Mouse (Mus musculus) limb, embryonic 15.5 days (tissue): ENCODE data around the gene Tiam2. TPM values are rescaled to one million over a fixed set of nuclear protein-coding genes. Genes with fewer than 3 reads are reported as not detected.

Experiments
- ATAC-seq: fragments of 200-750 bp; cut with Nextera tagmentation; 2 replicates; pipeline ENCODE4 v1.8.0; 2017; ENCODE audit warnings: low read depth, moderate TSS enrichment; ENCODE audit not compliant: insufficient number of reproducible peaks, low FRiP score, low TSS enrichment
- H3K27ac ChIP-seq: fragments of 300-500 bp; sonication (generic); 2 replicates; pipeline ENCODE4 v1.5.1; 2015; ENCODE audit warnings: moderate library complexity, mild to moderate bottlenecking, inconsistent platforms
- H3K27me3 ChIP-seq: fragments of 300-500 bp; sonication (generic); 2 replicates; pipeline ENCODE4 v1.6.1; 2015; ENCODE audit warnings: inconsistent platforms
- H3K36me3 ChIP-seq: fragments of 300-500 bp; sonication (generic); 2 replicates; pipeline ENCODE4 v1.6.1; 2015; ENCODE audit warnings: inconsistent platforms
- H3K4me1 ChIP-seq: fragments of 300-500 bp; sonication (generic); 2 replicates; pipeline ENCODE4 v1.6.1; 2015; ENCODE audit warnings: inconsistent platforms
- H3K4me2 ChIP-seq: fragments of 300-500 bp; sonication (generic); 2 replicates; pipeline ENCODE4 v1.6.1; 2015; ENCODE audit warnings: mild to moderate bottlenecking, inconsistent platforms
- H3K4me3 ChIP-seq: fragments of 300-500 bp; sonication (generic); 2 replicates; pipeline ENCODE4 v1.5.1; 2015; ENCODE audit warnings: mild to moderate bottlenecking, inconsistent platforms
- H3K9ac ChIP-seq: fragments of 300-500 bp; sonication (generic); 2 replicates; pipeline ENCODE4 v1.6.1; 2015; ENCODE audit warnings: inconsistent platforms
- H3K9me3 ChIP-seq: fragments of 300-500 bp; sonication (generic); 2 replicates; pipeline ENCODE4 v1.6.1; 2016; ENCODE audit warnings: inconsistent platforms
- WGBS: fragments of 180-500 bp; shearing (Covaris S2); methylation state at CpG from one replicate; pipeline ENCODE4 v1.1.7; 2015; 5-methylcytosine and 5-hydroxymethylcytosine counted together
- polyA plus RNA-seq: library from polyadenylated mRNA; unstranded; fragments of >200 nt; fragmentation: Nextera tagmentation; extraction: Ambion mirVana; gene quantifications from 2 replicates; pipeline ENCODE4 v1.2.1, GENCODE M21; 2015

The Tiam2 gene
- polyA plus RNA-seq, 1 experiment from 2014 or later, result 19.2 TPM

DNA sequence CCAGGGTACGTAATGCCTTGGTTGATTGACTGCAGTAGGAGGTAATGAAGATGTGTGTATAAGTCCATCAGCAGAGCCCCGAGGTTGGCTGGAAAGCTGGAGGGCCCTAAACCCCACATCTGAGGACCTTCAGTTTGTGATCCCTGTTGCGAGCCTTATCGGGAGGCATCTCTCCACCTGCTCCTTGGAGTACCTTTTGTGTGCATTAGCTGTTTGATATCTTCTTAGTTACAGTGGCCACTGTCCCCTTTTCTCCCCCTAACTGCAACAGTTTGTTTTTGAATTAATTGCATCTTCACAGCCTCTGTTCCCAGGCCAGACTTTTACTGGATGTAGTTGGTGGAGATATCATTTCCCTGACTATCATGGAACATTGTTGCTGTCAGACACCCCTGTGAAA is 10.8 kb upstream of the Tiam2 start:
- Histone ChIP-seq H3K9ac (no peak overlapping the region), H3K4me3 (no peak overlapping the region), H3K4me2 (no peak overlapping the region), H3K36me3 (no peaks in the 10 kb centered on the region), H3K27me3 (no peaks in the 10 kb centered on the region), H3K27ac (no peak overlapping the region), H3K4me1 (peaks cover 9% of the 10 kb centered on the region; the same call in 1 of the 2 replicates), H3K9me3 (no peaks in the 10 kb centered on the region)
- 90% methylated on average over 4 of the region's 4 CpGs for WGBS
- ATAC-seq, result no peak

DNA sequence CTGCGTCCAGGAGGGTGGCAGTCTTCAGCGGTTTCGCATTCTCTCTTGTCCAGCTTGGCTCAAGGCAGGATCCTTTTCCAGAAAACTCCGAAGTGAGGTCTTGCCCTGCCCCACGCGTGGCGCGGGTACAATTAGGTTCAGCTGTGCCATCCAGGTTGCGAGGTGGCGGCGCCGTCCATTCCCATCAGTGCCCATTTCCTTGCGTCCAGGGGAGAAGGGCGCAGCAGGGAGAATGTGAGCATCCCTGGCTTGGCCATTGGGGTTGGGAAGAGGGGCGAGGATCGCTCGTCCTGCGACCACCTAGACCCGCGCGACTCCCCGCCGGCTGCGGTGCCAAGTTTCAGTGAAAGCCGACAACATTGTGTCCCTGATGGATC is 518 bp downstream of the Tiam2 start:
- H3K4me1 ChIP-seq, result peaks cover 28% of the 10 kb centered on the region
- H3K36me3 ChIP-seq, result no peaks in the 10 kb centered on the region
- peak overlapping the region; percentile 64 for H3K4me2 ChIP-seq
- H3K27ac ChIP-seq, result peak overlapping the region; percentile 87
- no peaks in the 10 kb centered on the region for H3K9me3 ChIP-seq
- WGBS, result 0% methylated on average over 25 of the region's 25 CpGs
- no peaks in the 10 kb centered on the region for H3K27me3 ChIP-seq
- H3K4me3 ChIP-seq, result peak overlapping the region; percentile 72
- ATAC-seq, result no peak
- H3K9ac ChIP-seq, result peak overlapping the region; percentile 61

- Histone ChIP-seq H3K9me3 (no peaks in the 10 kb centered on the region), H3K27ac (no peak overlapping the region), H3K4me2 (peak overlapping the region; percentile 64), H3K27me3 (no peaks in the 10 kb centered on the region), H3K9ac (peak overlapping the region; percentile 61), H3K4me1 (peaks cover 32% of the 10 kb centered on the region), H3K36me3 (no peaks in the 10 kb centered on the region), H3K4me3 (peak overlapping the region; percentile 72)
- ATAC-seq, result no peak
- 2% methylated on average over 14 of the region's 14 CpGs for WGBS
Observed at GRCm38 (mm10) chr17:3327335-3327734, 962 bp downstream of the Tiam2 start.

- Histone ChIP-seq H3K27ac (no peak overlapping the region), H3K36me3 (no peaks in the 10 kb centered on the region), H3K9ac (no peak overlapping the region), H3K27me3 (no peaks in the 10 kb centered on the region), H3K4me3 (no peak overlapping the region), H3K4me2 (no peak overlapping the region), H3K4me1 (peaks cover 44% of the 10 kb centered on the region), H3K9me3 (no peaks in the 10 kb centered on the region)
- no peak for ATAC-seq
- WGBS, result 76% methylated on average over 4 of the region's 4 CpGs
Observed at GRCm38 (mm10) chr17:3328820-3329219, 2.4 kb downstream of the Tiam2 start.

- no peaks in the 10 kb centered on the region for H3K36me3 ChIP-seq
- no peak overlapping the region for H3K4me3 ChIP-seq
- H3K27ac ChIP-seq, result no peak overlapping the region
- no peak overlapping the region for H3K4me2 ChIP-seq
- no peaks in the 10 kb centered on the region for H3K9me3 ChIP-seq
- 94% methylated on average over 4 of the region's 4 CpGs for WGBS
- H3K9ac ChIP-seq, result no peak overlapping the region
- no peak for ATAC-seq
- peaks cover 45% of the 10 kb centered on the region for H3K4me1 ChIP-seq
- no peaks in the 10 kb centered on the region for H3K27me3 ChIP-seq
Observed at GRCm38 (mm10) chr17:3329429-3329828, 3.1 kb downstream of the Tiam2 start.

DNA sequence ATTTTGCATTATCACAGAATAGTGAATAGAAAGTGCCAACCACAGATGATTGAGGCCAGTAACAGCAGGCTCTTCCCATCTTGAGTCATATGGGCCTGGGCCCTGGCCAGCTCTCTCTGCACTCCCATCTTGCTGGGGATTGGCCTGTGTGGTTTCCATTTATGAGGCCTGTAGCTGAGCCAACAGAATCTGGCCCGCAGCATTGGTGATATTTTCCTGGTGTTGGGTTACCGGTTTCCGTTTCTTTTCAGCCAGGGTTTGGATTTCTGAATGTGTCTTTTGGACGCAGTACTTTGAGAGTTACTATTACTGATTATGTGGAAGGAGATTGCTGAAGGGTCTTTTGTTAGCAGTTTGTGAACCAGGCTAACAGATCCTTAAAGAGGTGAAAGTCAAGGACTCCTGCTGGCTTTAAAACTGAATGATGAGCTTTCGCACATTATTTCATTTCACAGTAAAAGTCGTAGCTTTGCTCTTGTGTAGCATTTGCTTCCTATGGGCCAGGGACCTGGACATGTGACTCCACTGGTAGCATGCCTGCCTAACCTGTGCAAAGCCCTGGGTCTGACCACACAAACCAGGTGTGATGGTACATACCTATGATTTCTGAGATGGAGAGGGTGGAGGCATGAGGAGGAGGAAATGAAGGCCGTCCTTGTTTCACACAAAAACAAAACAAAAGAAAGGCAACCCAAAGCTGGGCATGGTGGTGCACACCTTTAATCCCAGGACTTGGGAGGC is 5.5 kb downstream of the Tiam2 start:
- ATAC-seq, result peak; percentile 87
- 26% methylated on average over 7 of the region's 7 CpGs for WGBS
- Histone ChIP-seq H3K36me3 (no peaks in the 10 kb centered on the region), H3K4me3 (no peak overlapping the region), H3K4me2 (peak overlapping the region; percentile 22; the same call in 1 of the 2 replicates), H3K9ac (no peak overlapping the region), H3K27me3 (no peaks in the 10 kb centered on the region), H3K4me1 (peaks cover 54% of the 10 kb centered on the region), H3K9me3 (no peaks in the 10 kb centered on the region), H3K27ac (peak overlapping the region; percentile 87)

DNA sequence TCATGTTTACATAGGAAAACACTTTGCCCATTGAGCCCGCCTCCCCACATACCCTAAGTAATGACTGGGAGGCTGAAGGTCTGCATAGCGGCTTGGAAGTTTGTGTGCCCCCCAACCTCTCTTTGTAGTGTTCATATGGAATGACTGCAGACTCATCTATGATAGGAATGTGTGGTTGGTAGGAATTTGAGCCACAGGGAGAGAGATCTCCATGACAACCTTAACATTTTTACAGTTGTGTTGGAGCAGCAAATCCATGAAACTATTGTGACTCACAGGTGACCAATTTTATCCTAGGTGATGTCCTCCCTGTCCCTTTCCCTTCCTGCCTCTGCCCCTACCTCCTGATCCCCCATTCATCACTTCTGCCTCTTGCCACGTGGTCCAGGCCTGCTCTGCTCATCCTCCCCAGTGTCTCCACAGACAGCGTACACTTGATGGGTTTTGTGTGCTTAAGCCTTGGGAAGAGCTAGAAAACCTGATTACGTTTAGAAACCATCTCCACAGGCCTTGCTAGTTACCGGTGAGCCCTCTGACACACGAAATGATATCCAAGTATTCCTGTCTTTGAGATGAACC is 9.9 kb downstream of the Tiam2 start:
- no peaks in the 10 kb centered on the region for H3K9me3 ChIP-seq
- no peaks in the 10 kb centered on the region for H3K36me3 ChIP-seq
- ATAC-seq, result no peak
- H3K4me3 ChIP-seq, result no peak overlapping the region
- H3K27ac ChIP-seq, result peak overlapping the region; percentile 66
- H3K27me3 ChIP-seq, result no peaks in the 10 kb centered on the region
- H3K4me2 ChIP-seq, result no peak overlapping the region
- 74% methylated on average over 7 of the region's 7 CpGs for WGBS
- H3K9ac ChIP-seq, result no peak overlapping the region
- H3K4me1 ChIP-seq, result peaks cover 62% of the 10 kb centered on the region

DNA sequence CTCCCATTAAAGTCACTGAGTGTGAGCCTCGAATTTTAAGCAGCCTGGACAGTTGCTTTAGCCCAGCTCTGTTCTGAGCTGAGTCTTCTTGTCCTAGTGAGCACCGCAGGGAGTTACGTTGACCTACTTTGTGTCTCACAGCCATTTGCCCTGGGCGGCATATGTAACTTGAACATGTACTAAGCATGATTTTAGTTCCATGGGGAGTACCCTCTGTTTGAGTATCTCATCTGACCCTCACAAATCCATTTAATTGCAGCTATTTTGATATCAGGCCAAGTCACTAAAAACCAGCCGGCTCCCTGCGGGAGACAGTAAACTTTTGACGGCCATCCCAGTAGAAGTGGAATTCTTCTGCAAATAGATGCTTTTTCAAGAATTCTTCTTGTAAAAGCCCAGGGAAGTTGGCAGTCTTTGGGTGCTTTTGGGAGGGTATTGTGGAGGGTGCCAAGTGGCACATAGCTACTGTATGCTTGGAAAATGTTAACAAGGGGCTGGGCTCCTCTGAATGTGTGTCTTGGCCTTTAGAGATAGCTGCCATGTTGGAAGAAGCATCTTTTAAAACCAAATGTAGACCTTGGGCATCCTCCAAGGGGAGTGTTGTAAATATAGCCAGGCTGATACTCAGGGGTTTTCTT is 10.6 kb downstream of the Tiam2 start:
- Histone ChIP-seq H3K4me1 (peaks cover 56% of the 10 kb centered on the region), H3K4me2 (no peak overlapping the region), H3K9ac (no peak overlapping the region), H3K4me3 (no peak overlapping the region), H3K9me3 (no peaks in the 10 kb centered on the region), H3K27ac (peak overlapping the region; percentile 66), H3K36me3 (no peaks in the 10 kb centered on the region), H3K27me3 (no peaks in the 10 kb centered on the region)
- 46% methylated on average over 7 of the region's 7 CpGs for WGBS
- ATAC-seq, result 0 out of 2 replicates have a peak, but pooled peaks have one; percentile 40

- no peaks in the 10 kb centered on the region for H3K9me3 ChIP-seq
- no peak overlapping the region for H3K4me3 ChIP-seq
- no peaks in the 10 kb centered on the region for H3K36me3 ChIP-seq
- H3K27ac ChIP-seq, result peak overlapping the region; percentile 66
- ATAC-seq, result no peak
- H3K9ac ChIP-seq, result no peak overlapping the region
- peaks cover 52% of the 10 kb centered on the region for H3K4me1 ChIP-seq
- WGBS, result 44% methylated on average over 4 of the region's 4 CpGs
- H3K4me2 ChIP-seq, result no peak overlapping the region
- H3K27me3 ChIP-seq, result no peaks in the 10 kb centered on the region
Observed at GRCm38 (mm10) chr17:3337525-3337888, 11.1 kb downstream of the Tiam2 start.

DNA sequence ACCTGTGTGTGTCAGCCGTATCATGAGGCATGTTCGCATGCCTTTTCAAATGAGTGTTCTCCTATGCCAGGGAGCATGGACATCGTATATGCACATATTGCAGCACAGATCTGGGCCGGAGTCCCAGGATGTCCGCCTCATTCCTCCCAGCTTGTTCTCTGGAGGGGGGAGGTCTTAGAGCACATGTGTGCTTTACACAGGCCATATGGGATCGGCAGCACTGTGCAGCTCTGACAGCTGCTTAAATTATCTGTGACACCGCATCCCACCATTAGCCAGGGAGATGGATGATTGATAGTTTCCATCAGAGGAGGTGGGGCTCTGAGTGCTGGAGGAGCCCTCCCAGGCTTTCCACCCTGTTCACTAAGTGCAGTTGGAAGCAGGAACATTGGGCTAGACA is 12.4 kb downstream of the Tiam2 start:
- Histone ChIP-seq H3K4me2 (no peak overlapping the region), H3K27ac (peak overlapping the region; percentile 50; the same call in 1 of the 2 replicates), H3K36me3 (no peaks in the 10 kb centered on the region), H3K4me3 (no peak overlapping the region), H3K9me3 (no peaks in the 10 kb centered on the region), H3K4me1 (peaks cover 40% of the 10 kb centered on the region), H3K27me3 (no peaks in the 10 kb centered on the region), H3K9ac (no peak overlapping the region)
- ATAC-seq, result no peak
- 27% methylated on average over 7 of the region's 7 CpGs for WGBS

DNA sequence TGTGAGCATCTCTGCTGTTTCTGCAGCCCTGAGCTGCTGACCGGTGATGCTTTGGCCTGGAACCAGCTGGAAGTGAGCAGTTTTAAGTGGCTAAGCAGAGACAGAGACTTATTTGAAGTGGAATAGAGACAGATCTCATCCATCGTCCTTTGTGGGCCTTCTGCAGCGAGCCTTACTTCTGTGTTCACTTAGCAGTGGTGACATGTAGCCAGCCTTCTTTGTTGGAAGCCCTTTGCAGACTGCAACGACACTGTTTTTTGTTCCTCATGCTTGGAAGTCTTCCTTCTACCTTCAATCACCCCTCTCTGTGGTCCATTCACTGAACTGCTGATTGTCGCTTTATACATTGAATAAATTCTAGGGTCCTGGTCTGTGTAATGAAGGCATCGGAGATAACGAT is 18.5 kb downstream of the Tiam2 start:
- Histone ChIP-seq H3K9me3 (no peaks in the 10 kb centered on the region), H3K4me1 (peaks cover 31% of the 10 kb centered on the region), H3K4me2 (no peak overlapping the region), H3K9ac (no peak overlapping the region), H3K27me3 (no peaks in the 10 kb centered on the region), H3K4me3 (no peak overlapping the region), H3K27ac (no peak overlapping the region), H3K36me3 (no peaks in the 10 kb centered on the region)
- no peak for ATAC-seq
- 58% methylated on average over 7 of the region's 7 CpGs for WGBS

GRCm38 (mm10) chr17:3345276-3345885 is 19.0 kb downstream of the Tiam2 start:
- Histone ChIP-seq H3K36me3 (no peaks in the 10 kb centered on the region), H3K4me3 (no peak overlapping the region), H3K9ac (no peak overlapping the region), H3K27me3 (no peaks in the 10 kb centered on the region), H3K4me2 (no peak overlapping the region), H3K27ac (no peak overlapping the region), H3K4me1 (peaks cover 36% of the 10 kb centered on the region), H3K9me3 (no peaks in the 10 kb centered on the region)
- ATAC-seq, result no peak
- 34% methylated on average over 12 of the region's 12 CpGs for WGBS
